Mouse (Mus musculus): Measurements from ENCODE around the gene Myo1e.

DNA sequence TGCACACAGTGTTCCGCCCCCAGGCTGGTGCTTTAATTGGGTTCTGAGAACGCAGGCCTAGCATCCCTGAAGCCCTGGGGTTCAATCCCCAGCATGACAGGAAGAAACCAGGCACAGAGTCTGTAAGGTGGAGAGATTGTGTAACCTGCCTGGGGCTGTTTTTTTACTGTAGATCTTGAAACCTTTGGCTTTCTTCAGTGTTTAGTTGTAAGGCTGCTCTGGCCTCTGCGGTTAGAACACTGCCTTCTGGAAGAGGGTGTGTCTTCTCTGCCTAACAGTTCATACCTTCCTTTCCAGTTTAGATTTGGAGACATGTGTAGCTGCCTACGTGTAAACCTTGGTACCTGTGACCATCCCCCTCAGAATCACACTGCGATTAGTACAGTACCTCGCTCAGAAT, 67.3 kb downstream of the Myo1e start:
- TF ChIP-seq CTCF (IDR thresholded peaks at IDR 0.05; ENCODE audit: extremely low read depth, insufficient read depth, low read length) (no peak), POLR2A (IDR thresholded peaks at IDR 0.05; ENCODE audit: extremely low read depth, insufficient read depth, low read length) (no peak)
